Mouse (Mus musculus) myocyte (in vitro differentiated cells): Measurements from ENCODE around the gene Tcea3. TPM values are rescaled to one million over a fixed set of nuclear protein-coding genes. Genes with fewer than 3 reads are reported as not detected.

ENCODE experiments used
- H3K27me3 ChIP-seq: one replicate; pipeline ENCODE4 v1.6.1; 2011; ENCODE audit not compliant: control insufficient read depth, insufficient read depth, insufficient read length
- H3K36me3 ChIP-seq: one replicate; pipeline ENCODE4 v1.6.1; 2011; ENCODE audit not compliant: control insufficient read depth, insufficient read depth
- H3K4me2 ChIP-seq: one replicate; pipeline ENCODE4 v1.6.1; 2011; ENCODE audit warnings: low read depth, control low read depth
- H3K4me3 ChIP-seq: one replicate; pipeline ENCODE4 v1.5.1; 2011; ENCODE audit warnings: mild to moderate bottlenecking, control low read depth, moderate library complexity
- H3K79me2 ChIP-seq: one replicate; pipeline ENCODE4 v1.6.1; 2011; ENCODE audit not compliant: control insufficient read depth, insufficient read depth
- H3ac ChIP-seq: one replicate; pipeline ENCODE4 v1.6.1; 2011; ENCODE audit not compliant: control insufficient read depth, insufficient read length
- CEBPB ChIP-seq: IDR thresholded peaks from 2 replicates; pipeline ENCODE4 v1.6.1; 2011; ENCODE audit warnings: mild to moderate bottlenecking, moderate library complexity; ENCODE audit not compliant: poor library complexity, insufficient read depth, severe bottlenecking
- E2F4 ChIP-seq: IDR thresholded peaks from one replicate; pipeline ENCODE4 v1.6.1; 2011; ENCODE audit warnings: mild to moderate bottlenecking, control low read depth, moderate library complexity; ENCODE audit not compliant: insufficient read depth
- MAX ChIP-seq: IDR thresholded peaks from one replicate; pipeline ENCODE4 v1.6.1; 2011; ENCODE audit warnings: low read depth, mild to moderate bottlenecking, control low read depth
- MYOD1 ChIP-seq, 3 experiments: IDR thresholded peaks; one replicate each; pipeline ENCODE4 v1.6.1; 2011; ENCODE audit warnings: control low read depth in 2 of 3, low read depth in 2 of 3, mild to moderate bottlenecking in 2 of 3, moderate library complexity in 1 of 3; ENCODE audit not compliant: insufficient read length in 2 of 3, control insufficient read depth in 1 of 3
- MYOG ChIP-seq, 3 experiments: IDR thresholded peaks; one replicate each; pipeline ENCODE4 v1.6.1; 2011; ENCODE audit warnings: control low read depth in 2 of 3, low read depth in 2 of 3, mild to moderate bottlenecking in 2 of 3; ENCODE audit not compliant: insufficient read length in 2 of 3, control insufficient read depth in 1 of 3, insufficient read depth in 1 of 3
- POLR2A ChIP-seq: IDR thresholded peaks from one replicate; pipeline ENCODE4 v1.6.1; 2011; ENCODE audit warnings: low read depth, mild to moderate bottlenecking, control low read depth, moderate library complexity; ENCODE audit not compliant: insufficient read length
- POLR2AphosphoS2 ChIP-seq: IDR thresholded peaks from one replicate; pipeline ENCODE4 v1.6.1; 2011; ENCODE audit warnings: low read depth, control low read depth; ENCODE audit not compliant: insufficient read length
- REST ChIP-seq: IDR thresholded peaks from one replicate; pipeline ENCODE4 v1.6.1; 2011; ENCODE audit warnings: mild to moderate bottlenecking, control low read depth, moderate library complexity; ENCODE audit not compliant: insufficient read depth, insufficient read length
- SRF ChIP-seq: IDR thresholded peaks from one replicate; pipeline ENCODE4 v1.6.1; 2011; ENCODE audit warnings: low read depth; ENCODE audit not compliant: control insufficient read depth, insufficient read length
- TCF12 ChIP-seq: IDR thresholded peaks from one replicate; pipeline ENCODE4 v1.6.1; 2011; ENCODE audit warnings: mild to moderate bottlenecking, control low read depth; ENCODE audit not compliant: poor library complexity, insufficient read depth, severe bottlenecking
- TCF3 ChIP-seq: IDR thresholded peaks from one replicate; pipeline ENCODE4 v1.6.1; 2011; ENCODE audit warnings: low read depth, control low read depth; ENCODE audit not compliant: insufficient read length
- USF1 ChIP-seq: IDR thresholded peaks from one replicate; pipeline ENCODE4 v1.6.1; 2011; ENCODE audit warnings: low read depth, mild to moderate bottlenecking, control low read depth, moderate library complexity
- polyA plus RNA-seq: library from polyadenylated mRNA; unstranded; fragments of >200 nt; fragmentation: generic; extraction: Trizol; gene quantifications from one replicate; pipeline ENCODE4 v1.2.1, GENCODE M21; 2012; ENCODE audit warnings: missing spikeins

The Tcea3 gene
- polyA plus RNA-seq, 1 experiment: 5.5 TPM

DNA sequence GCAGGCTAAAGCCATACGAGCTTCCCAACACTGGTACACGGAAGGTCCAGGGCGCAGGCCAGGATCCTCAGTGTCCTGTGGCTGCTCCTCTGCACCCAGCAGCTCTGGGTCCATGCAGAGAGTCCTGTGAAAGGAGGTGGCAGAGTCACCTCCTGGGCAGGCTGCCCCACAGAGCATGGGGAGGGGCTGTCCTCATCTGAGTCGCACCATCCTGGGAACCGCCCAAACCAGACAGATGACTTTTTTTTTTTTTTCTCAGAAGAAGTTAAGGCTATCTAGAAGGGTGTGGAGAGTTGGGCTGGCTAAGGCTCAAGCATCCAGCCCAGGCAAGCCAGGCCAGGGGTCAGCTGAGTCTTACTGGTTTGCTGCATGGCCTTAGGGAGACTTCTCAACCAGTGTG, 18.9 kb upstream of the Tcea3 start:
- no peak overlapping the region for H3ac ChIP-seq
- no peaks in the 10 kb centered on the region for H3K79me2 ChIP-seq
- no peak overlapping the region for H3K4me2 ChIP-seq
- no peaks in the 10 kb centered on the region for H3K36me3 ChIP-seq
- no peak for TF ChIP-seq REST
- no peak for TF ChIP-seq POLR2AphosphoS2
- TF ChIP-seq MYOD1 (IDR thresholded peaks at IDR 0.05; ENCODE audit: control insufficient read depth in 1 of 3, insufficient read length in 2 of 3, low read depth in 2 of 3): no peak
- no peak for TF ChIP-seq TCF12
- TF ChIP-seq E2F4: no peak
- TF ChIP-seq USF1: no peak
- no peak for TF ChIP-seq SRF
- TF ChIP-seq MAX: no peak
- TF ChIP-seq CEBPB: no peak
- H3K4me3 ChIP-seq: no peak overlapping the region
- H3K27me3 ChIP-seq: no peaks in the 10 kb centered on the region

DNA sequence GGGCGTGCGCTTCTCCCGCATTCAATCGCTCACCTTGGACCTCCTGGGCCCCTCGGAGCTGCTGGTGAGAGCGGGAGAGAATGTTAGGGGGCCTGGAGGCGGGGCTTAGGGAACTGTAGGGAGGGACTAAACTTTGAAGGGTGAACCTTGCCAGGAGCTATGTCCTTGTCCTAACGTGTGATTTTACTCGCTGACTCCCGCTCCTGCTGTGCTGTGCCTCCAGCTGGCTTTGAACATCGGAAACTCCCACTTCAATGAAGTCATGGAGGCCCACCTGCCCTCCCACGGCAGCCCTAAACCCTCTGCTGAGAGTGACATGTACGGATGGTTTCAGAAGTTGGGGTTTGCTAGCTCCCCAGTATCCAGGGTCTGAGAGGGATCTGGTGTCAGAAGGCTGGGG, 8.9 kb upstream of the Tcea3 start:
- H3K4me3 ChIP-seq: no peak overlapping the region
- H3K36me3 ChIP-seq: peaks cover 6% of the 10 kb centered on the region
- H3K79me2 ChIP-seq: no peaks in the 10 kb centered on the region
- TF ChIP-seq TCF12: no peak
- TF ChIP-seq POLR2AphosphoS2: no peak
- no peak for TF ChIP-seq USF1
- no peak for TF ChIP-seq MYOG (IDR thresholded peaks at IDR 0.05; ENCODE audit: control insufficient read depth in 1 of 3, insufficient read depth in 1 of 3, insufficient read length in 2 of 3, low read depth in 2 of 3)
- no peak for TF ChIP-seq CEBPB
- no peaks in the 10 kb centered on the region for H3K27me3 ChIP-seq
- no peak overlapping the region for H3ac ChIP-seq
- H3K4me2 ChIP-seq: no peak overlapping the region

DNA sequence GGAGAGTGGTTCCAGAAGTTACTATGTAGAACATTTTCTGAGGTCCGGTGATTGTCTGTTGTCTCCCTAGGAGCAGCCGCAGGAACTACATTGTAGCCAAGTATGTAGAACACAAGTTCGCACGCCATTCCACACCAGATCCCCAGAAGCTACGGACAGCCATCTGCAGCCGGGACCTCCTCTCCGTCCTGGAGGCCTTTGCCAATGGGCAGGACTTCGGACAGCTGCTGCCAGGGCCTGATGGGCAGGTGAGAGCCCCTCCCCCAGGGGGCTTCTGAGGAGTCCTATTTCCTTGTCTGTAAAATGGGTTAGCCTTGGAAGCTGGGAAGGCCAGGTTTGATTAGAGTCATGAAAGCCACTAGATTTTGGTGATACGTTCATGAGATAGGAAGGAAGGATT, 8.4 kb upstream of the Tcea3 start:
- Histone ChIP-seq H3K4me2 (no peak overlapping the region), H3ac (no peak overlapping the region), H3K79me2 (no peaks in the 10 kb centered on the region), H3K4me3 (no peak overlapping the region), H3K27me3 (no peaks in the 10 kb centered on the region), H3K36me3 (peaks cover 6% of the 10 kb centered on the region)
- TF ChIP-seq MYOG (IDR thresholded peaks at IDR 0.05; ENCODE audit: control insufficient read depth in 1 of 3, insufficient read depth in 1 of 3, insufficient read length in 2 of 3, low read depth in 2 of 3) (no peak), POLR2A (no peak), USF1 (no peak), SRF (no peak), REST (no peak), E2F4 (no peak), TCF3 (no peak), POLR2AphosphoS2 (no peak), MYOD1 (IDR thresholded peaks at IDR 0.05; ENCODE audit: control insufficient read depth in 1 of 3, insufficient read length in 2 of 3, low read depth in 2 of 3) (no peak), MAX (no peak)

GRCm38 (mm10) chr4:136239622-136240021, 7.9 kb upstream of the Tcea3 start:
- no peaks in the 10 kb centered on the region for H3K27me3 ChIP-seq
- peaks cover 6% of the 10 kb centered on the region for H3K36me3 ChIP-seq
- TF ChIP-seq SRF (no peak), E2F4 (no peak), POLR2AphosphoS2 (no peak), CEBPB (no peak), MYOG (IDR thresholded peaks at IDR 0.05; ENCODE audit: control insufficient read depth in 1 of 3, insufficient read depth in 1 of 3, insufficient read length in 2 of 3, low read depth in 2 of 3) (no peak), MAX (no peak), MYOD1 (IDR thresholded peaks at IDR 0.05; ENCODE audit: control insufficient read depth in 1 of 3, insufficient read length in 2 of 3, low read depth in 2 of 3) (no peak), USF1 (no peak), TCF12 (no peak), TCF3 (no peak), POLR2A (no peak), REST (no peak)
- no peak overlapping the region for H3K4me3 ChIP-seq
- H3K4me2 ChIP-seq: no peak overlapping the region
- H3K79me2 ChIP-seq: no peaks in the 10 kb centered on the region
- H3ac ChIP-seq: no peak overlapping the region

DNA sequence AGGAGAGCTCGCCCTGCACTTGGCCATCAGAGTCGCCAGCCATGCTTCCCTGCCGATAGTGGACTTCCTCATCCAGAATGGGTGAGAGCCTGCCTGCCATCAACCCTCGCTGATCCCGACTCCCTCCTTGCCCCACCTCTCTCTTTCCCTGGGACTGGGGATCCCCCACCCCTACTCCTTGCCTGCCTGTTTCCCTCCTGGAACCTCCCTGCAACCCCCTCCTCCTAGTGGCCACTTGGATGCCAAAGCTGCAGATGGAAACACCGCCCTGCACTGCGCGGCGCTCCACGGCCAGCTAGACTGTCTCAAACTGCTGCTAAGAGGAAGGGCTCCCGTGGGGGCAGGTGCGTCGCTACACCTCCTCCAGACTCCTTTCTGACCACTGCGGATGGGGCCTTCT, 7.4 kb upstream of the Tcea3 start:
- TF ChIP-seq REST: no peak
- no peak for TF ChIP-seq POLR2AphosphoS2
- TF ChIP-seq USF1: no peak
- TF ChIP-seq MAX: no peak
- TF ChIP-seq TCF12: no peak
- no peak for TF ChIP-seq E2F4
- no peak for TF ChIP-seq POLR2A
- Histone ChIP-seq H3K4me3 (no peak overlapping the region), H3K79me2 (no peaks in the 10 kb centered on the region), H3K4me2 (no peak overlapping the region), H3K27me3 (no peaks in the 10 kb centered on the region), H3K36me3 (peaks cover 6% of the 10 kb centered on the region), H3ac (no peak overlapping the region)

DNA sequence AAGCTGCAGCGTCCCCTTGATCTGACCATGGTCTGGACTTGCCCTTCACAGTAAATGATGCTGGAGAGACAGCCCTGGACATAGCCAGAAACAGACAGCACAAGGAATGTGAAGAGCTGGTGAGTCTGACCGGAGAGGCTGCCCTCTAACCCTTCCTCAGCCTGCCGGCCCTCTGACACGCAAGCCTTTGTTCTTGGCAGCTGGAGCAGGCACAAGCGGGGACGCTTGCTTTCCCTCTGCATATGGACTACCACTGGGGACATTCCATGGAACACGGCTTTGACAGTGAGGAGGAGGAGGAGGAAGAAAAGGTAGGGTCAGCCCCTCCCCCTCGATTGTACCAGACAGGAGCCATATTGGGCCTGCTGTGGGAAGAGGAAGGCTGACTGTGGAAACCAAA, 6.6 kb upstream of the Tcea3 start:
- no peak for TF ChIP-seq TCF3
- TF ChIP-seq SRF: no peak
- no peak for TF ChIP-seq REST
- no peak for TF ChIP-seq E2F4
- no peak for TF ChIP-seq TCF12
- no peak for TF ChIP-seq MYOD1 (IDR thresholded peaks at IDR 0.05; ENCODE audit: control insufficient read depth in 1 of 3, insufficient read length in 2 of 3, low read depth in 2 of 3)
- TF ChIP-seq USF1: no peak
- no peak for TF ChIP-seq POLR2A
- no peak for TF ChIP-seq MYOG (IDR thresholded peaks at IDR 0.05; ENCODE audit: control insufficient read depth in 1 of 3, insufficient read depth in 1 of 3, insufficient read length in 2 of 3, low read depth in 2 of 3)
- no peak for TF ChIP-seq CEBPB
- no peak for TF ChIP-seq MAX
- TF ChIP-seq POLR2AphosphoS2: no peak
- Histone ChIP-seq H3K27me3 (no peaks in the 10 kb centered on the region), H3K4me2 (no peak overlapping the region), H3K36me3 (peaks cover 4% of the 10 kb centered on the region), H3K4me3 (no peak overlapping the region), H3ac (no peak overlapping the region), H3K79me2 (no peaks in the 10 kb centered on the region)
